8 mouse cellular contexts compared by ENCODE assay signal in genomic region chr7:68829861-68830260, GRCm38 (mm10).
DNase-seq lines count a peak whose midpoint lies in the region; ATAC-seq and TF ChIP-seq lines count a peak whose summit lies in the region.

No protein-coding gene starts in this region.

- H3K36me3 ChIP-seq in midbrain, embryonic 14.5 days (ENCODE audit: control insufficient read depth, insufficient read depth, low read length) = no peaks in the 10 kb centered on the region
- no peaks in the 10 kb centered on the region for H3K36me3 ChIP-seq in small intestine, adult 2 months (ENCODE audit: control insufficient read depth, insufficient read depth, low read length)

- intact Hi-C loops in left cerebral cortex, postnatal 25 days (cut with DNase I) = loop anchor here (2.0 to 5.0 kb wide), 3 partner anchors 249 to 455 kb away; no protein-coding TSS in a partner anchor

- WGBS in midbrain, embryonic 14.5 days = 15% methylated on average over 8 of the region's 8 CpGs
- WGBS in small intestine, adult 2 months = 13% methylated on average over 8 of the region's 8 CpGs

- H3K9ac ChIP-seq in midbrain, embryonic 14.5 days (replicated peaks; ENCODE audit: low read length) = no peak overlapping the region

- TF ChIP-seq CTCF in cortical plate, adult 2 months (IDR thresholded peaks at IDR 0.05; ENCODE audit: extremely low read depth, insufficient read depth, low read length) = peak; percentile 84
- peak; percentile 88 for TF ChIP-seq CTCF in small intestine, adult 2 months (IDR thresholded peaks at IDR 0.05; ENCODE audit: extremely low read depth, insufficient read length, insufficient replicate concordance, low read depth, low read length)

- no peak overlapping the region for H3K4me3 ChIP-seq in cortical plate, adult 2 months (ENCODE audit: insufficient read depth, low read length)
- no peak overlapping the region for H3K4me3 ChIP-seq in midbrain, embryonic 14.5 days (replicated peaks; ENCODE audit: low read depth, low read length)
- H3K4me3 ChIP-seq in small intestine, adult 2 months (ENCODE audit: low read depth, low read length) = no peak overlapping the region

- H3K9me3 ChIP-seq in midbrain, embryonic 14.5 days (ENCODE audit: control insufficient read depth, low read length) = no peaks in the 10 kb centered on the region

- H3K27me3 ChIP-seq in midbrain, embryonic 14.5 days (ENCODE audit: control insufficient read depth, insufficient read depth, low read length) = no peaks in the 10 kb centered on the region
- H3K27me3 ChIP-seq in small intestine, adult 2 months (ENCODE audit: control insufficient read depth, insufficient read depth, low read length) = no peaks in the 10 kb centered on the region

- peak; percentile 48; the same call in 1 of the 2 replicates for ATAC-seq in midbrain, embryonic 14.5 days (ENCODE audit: low FRiP score, low TSS enrichment)
- ATAC-seq in erythroid progenitor cell, adult 5-6 weeks (replicated peaks; ENCODE audit: low FRiP score, poor library complexity, severe bottlenecking) = no peak

- H3K4me1 ChIP-seq in cortical plate, adult 2 months (ENCODE audit: control insufficient read depth, insufficient read depth, low read length) = peaks cover 3% of the 10 kb centered on the region; the same call in 1 of the 2 replicates
- no peaks in the 10 kb centered on the region for H3K4me1 ChIP-seq in midbrain, embryonic 14.5 days (ENCODE audit: control insufficient read depth, insufficient read depth, low read length)
- H3K4me1 ChIP-seq in small intestine, adult 2 months (ENCODE audit: control insufficient read depth, insufficient read depth, insufficient read length, low read length) = no peaks in the 10 kb centered on the region

- no peak overlapping the region for H3K27ac ChIP-seq in cortical plate, adult 2 months (ENCODE audit: insufficient read depth, low read length)
- H3K27ac ChIP-seq in midbrain, embryonic 14.5 days (replicated peaks; ENCODE audit: low read depth, low read length) = no peak overlapping the region
- no peak overlapping the region for H3K27ac ChIP-seq in small intestine, adult 2 months (ENCODE audit: insufficient read depth, low read depth, low read length)

- no peak for TF ChIP-seq POLR2A in cortical plate, adult 2 months (IDR thresholded peaks at IDR 0.05; ENCODE audit: extremely low read depth, insufficient read depth, low read length)
- TF ChIP-seq POLR2A in small intestine, adult 2 months (IDR thresholded peaks at IDR 0.05; ENCODE audit: low read depth, low read length) = no peak

- DNase-seq in adrenal gland, postnatal 14 days = peak; percentile 87
- peak; percentile 46 for DNase-seq in gastrocnemius, postnatal 25 days
- peak; percentile 43 for DNase-seq in kidney, adult 11 months
- DNase-seq in left cerebral cortex, postnatal 25 days (ENCODE audit: low spot score in 2 of 2) = peak; percentile 87 to 89
- DNase-seq in midbrain, embryonic 14.5 days = peak; percentile 93

- no peak overlapping the region for H3K4me2 ChIP-seq in midbrain, embryonic 14.5 days (ENCODE audit: low read length)

Comparison
In these comparisons a context has a peak if more than half of its experiments do, and no peak if none do; other contexts are left out.
1. DNase-seq: peak in every context shown above with its lines; median percentile 93 in midbrain, embryonic 14.5 days; 88 in left cerebral cortex, postnatal 25 days; 87 in adrenal gland, postnatal 14 days; 46 in gastrocnemius, postnatal 25 days; 43 in kidney, adult 11 months.